Mouse (Mus musculus): Measurements from ENCODE around the gene Sema3d. TPM values are rescaled to one million over a fixed set of nuclear protein-coding genes. Genes with fewer than 3 reads are reported as not detected.
A peak's percentile ranks its signal among the peaks of the same experiment; 100 is the strongest.

Sema3d gene
- 1 to 10 TPM; 4.7 to 5.8 (median 5.3) TPM for total RNA-seq (2022)

DNA sequence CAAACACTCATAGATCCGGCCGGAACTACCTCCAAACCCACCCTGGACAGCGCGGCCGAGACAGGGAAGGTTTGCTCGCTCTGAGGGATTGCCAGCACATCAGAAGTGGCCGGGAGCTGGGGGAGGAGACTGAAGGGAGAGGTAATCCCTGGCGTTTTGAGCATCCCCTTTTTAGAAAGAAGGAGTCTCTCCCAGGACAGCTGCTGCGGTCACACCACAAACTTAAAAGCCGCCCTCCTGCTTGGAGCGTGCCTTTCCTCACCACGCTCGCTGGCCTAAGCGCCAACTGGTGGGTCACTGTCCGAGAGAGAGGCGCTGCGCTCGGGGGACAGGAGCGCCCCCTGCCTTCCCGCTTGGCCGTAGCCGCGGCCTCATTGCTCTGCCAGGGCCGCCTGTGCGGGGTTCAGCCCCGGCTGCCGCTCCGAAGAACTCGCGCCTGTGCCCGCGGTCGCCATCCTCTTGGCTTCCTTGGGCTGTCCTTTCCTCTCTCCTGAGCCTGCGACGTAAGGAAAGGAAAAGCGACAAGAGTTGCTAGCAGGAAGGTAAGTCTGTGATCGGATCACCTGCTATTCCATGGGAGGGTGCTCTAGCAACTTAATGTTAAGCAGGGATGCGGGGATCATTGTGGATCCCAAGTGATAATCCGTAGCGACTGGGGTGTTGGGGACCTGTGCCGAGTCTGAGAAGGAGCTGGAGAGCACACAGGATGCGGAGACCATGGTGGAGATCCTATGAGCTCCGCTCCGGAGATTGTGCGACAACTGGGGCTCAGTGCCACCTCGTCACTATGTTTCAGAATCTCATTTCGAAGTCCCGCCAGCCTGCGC, at the start of gene Sema3d:
Sema3d (plus strand) TSS at position 253 of the 827 bp plus-strand sequence.
- DNase-seq (ENCODE audit: low spot score in 2 of 2) = peak; percentile 42 to 49

DNA sequence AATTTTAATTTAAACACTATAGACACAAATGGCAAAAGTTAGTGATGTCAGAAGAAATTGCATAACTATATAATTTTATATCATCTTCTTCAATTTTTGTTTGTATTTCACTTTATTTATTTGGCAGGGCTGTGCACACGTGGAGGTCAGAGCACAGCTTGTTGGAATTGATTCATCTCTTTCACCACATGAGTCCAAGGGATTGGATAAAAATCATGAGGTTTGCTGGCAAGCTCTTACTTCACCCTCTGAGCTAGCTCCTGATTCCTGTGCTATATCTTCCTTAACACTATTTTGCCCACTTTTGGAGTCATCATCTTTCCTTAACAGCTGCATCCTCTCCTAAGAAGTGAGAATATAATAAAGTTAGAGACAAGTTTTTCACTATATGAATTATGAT, 5.9 kb upstream of the Sema3d start:
- no peak for DNase-seq (ENCODE audit: low spot score in 2 of 2)

DNA sequence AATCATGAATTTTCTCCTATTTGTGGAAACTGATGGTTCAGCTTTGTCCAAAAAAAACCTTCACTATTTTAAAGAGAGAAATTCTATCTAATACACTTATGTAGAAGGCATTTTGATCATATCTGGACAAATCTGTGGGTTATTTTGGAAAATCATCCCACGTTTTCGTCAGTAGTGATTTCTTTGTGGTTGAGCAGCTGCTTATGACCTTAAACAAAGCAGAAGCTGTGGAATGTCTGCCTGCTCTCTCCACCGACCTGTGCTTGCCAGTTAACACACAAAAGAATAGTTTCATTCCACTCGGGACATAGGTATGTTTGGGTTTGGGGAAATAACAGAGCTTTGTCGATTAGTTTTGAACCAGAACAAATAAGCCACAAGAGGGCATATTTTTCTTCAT, 4.3 kb upstream of the Sema3d start:
- DNase-seq (ENCODE audit: low spot score in 2 of 2) = no peak

DNA sequence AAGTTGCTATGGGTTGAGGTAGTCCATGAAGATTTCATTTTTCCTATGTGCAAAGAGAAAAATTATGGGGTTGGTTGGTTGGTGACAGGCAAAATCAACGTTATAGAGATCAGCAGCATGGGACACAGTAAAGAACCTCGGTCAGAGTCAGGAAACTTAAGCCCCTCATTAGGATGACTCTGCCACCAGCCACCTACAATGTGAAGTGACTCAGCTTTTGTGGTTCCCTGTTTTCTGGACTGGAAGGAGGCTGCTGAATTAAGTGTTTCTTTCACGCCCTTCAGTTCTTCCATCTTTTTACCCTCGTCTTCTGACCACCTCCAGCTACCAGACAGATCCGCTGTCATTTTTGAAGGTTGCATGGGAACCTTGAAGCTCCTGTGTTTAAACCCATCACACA, 1.2 kb upstream of the Sema3d start:
- DNase-seq (ENCODE audit: low spot score in 2 of 2) = no peak

DNA sequence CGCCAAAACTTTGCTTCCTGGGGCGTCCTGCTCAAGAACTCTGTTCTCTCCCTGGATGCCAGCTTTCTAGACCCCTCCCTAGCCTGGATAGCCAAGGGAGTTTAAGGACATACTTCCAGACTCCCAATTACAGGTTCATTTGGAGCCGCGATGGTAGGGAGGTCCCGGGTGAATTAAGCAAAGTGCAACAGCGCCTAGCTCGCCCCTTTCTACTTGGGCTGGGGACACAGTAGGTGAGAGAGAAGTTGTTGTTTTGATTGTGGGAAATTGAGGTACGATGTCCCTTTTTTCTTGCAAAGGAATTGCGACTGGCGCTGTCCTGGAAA, 738 bp downstream of the Sema3d start:
- DNase-seq (ENCODE audit: low spot score in 2 of 2) = no peak

DNA sequence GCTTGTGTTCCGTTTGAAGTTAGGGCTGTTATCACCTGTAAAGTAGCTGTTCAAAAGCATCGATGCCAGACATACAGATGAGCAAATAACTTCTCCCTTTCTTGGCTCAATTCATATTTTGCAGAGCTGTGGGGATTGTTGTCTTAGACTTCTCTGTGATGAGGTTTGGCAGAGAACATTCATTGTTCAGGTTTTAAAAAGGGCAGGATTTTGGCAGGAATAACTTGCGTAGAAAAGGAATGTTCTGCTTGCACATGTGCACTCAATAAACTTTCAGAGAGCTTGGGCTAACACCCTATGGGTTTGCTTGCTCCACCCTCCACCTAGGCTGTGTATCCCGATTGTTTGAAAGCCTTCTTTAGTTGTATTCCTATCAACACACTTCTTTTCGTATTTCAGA, 9.5 kb downstream of the Sema3d start:
- DNase-seq (ENCODE audit: low spot score in 2 of 2) = no peak

DNA sequence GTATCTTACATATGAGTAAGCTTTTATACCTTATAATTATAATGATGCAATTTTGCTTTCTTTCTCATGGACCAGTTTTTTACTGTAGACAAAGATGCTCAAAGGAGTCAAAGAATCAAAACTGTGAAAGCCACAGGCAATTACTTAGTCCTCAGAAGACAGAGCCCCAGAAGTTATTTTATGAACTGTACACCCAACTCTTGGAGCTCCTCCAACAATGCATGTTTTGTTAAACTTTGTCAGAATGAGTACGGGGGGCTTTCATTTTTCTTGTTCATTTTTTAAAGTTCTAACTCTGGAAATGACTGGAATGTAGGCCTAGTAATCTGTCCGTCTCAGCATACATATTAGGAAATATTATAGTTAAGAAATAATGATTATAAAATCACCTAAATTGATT, 16.1 kb downstream of the Sema3d start:
- no peak for DNase-seq (ENCODE audit: low spot score in 2 of 2)

DNA sequence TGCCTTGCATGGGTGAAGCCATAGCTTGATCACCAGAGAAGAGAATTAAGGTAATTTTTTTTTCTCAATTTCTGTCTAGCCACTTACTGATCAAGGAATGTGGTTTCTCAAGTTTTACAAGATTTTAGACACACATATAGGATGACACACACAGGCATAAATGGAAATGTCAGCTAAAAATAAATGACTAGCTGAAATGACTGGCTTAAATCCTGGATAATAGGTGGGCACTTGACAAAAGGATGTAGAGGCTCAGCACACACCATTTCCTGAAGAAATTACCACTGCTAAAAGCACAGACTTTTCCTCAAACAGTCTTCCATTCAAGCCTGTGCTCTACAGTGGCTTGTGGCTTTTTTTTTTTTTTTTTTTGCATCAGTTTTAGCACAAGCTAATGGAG, 21.0 kb downstream of the Sema3d start:
- DNase-seq (ENCODE audit: low spot score in 2 of 2) = no peak

DNA sequence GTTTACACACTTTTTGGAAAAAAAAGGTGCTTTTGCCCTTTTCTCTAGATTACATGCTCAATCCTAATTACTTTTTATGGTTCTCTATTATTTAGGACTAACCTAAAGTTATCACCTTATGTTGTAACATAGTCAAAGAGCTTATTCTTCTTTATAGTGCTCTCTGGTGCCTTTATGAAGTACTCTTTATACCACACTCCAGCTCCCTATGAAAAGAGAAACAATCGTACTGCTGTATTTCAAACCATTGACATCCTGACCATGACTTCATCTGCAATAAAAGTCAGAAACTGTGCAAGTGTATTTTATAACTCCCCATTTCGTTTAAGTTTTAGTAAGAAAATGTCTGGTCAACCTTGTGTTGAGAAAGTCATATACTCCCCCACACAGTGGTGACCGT, 29.4 kb downstream of the Sema3d start:
- no peak for DNase-seq (ENCODE audit: low spot score in 2 of 2)

DNA sequence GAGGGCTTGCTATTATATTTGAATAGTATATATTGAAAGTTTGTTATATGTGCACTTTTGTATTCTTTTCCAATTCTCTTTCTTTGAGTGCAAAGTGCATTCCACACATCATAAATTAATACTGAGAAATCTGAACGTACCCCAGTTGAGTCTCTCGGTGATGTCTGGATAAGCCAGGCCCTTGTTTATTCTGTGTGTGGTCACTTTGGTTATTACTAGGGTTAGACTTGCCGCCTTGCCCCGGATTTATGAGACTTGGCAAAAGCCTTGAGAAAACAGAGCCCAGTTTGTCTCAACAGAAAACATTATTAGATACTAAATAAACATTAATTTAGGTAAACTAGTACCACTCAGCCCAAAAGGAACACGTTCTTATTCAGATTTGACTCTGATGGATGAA, 40.1 kb downstream of the Sema3d start:
- DNase-seq (ENCODE audit: low spot score in 2 of 2) = no peak

DNA sequence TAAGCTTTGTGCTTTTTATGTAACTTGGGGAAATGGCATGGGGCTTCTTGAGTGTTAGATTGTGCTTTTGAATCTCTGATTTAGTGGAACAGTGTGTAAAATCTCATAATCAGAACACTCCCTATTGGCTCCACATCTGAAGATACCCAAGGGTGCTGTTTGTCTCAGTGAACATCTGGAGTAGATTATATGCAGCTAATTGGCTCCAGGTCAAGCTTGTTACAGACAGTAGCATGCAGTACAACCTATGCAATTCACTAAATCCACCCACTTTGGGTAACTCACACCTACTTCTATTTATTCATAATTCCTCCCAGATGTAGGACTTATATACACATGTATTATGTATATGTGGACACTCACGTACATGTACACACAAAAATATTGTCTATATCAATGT, 58.6 kb downstream of the Sema3d start:
- no peak for DNase-seq (ENCODE audit: low spot score in 2 of 2)

DNA sequence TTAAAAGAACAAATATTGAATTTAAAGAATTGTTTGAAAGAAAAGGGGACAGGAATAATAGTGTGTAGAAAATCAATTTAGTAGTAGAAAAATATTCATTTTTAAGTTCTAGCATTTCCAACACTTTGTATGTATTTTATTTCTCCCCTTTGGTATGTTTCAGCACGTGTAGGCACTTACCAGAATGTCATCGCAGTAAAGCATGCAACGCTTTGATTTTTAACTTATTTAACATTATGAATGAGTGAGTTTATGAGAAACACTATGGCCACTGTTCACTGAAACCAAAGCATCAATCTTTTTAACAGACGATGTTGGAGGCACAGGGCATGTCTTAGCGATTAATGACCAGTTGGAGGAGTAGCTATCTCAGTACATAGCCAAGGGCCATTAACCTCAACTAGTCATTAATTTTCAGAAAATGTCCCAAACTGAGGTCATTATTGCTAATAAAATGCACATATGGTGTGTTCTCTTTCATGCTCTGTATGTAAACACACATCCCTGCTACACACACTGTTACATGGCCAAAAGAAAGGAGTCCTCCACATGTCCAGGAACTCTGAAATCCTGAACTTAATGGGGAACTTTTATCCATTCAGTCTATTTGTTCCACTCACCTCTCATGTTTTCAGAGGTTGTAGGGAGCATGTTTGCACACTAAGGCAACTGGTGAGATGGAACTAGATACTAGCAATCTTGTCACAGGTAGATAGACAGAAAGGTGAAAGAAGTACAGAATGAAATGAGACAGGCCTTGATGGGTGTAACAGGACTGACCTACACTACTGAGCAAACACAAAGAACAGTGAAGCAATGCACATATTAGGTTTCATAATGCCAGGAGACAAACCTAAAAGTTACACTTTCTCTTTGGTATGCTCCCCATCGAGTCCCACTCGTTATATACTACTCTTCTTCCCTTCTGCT, 59.3 kb downstream of the Sema3d start:
- DNase-seq (ENCODE audit: low spot score in 2 of 2) = no peak

DNA sequence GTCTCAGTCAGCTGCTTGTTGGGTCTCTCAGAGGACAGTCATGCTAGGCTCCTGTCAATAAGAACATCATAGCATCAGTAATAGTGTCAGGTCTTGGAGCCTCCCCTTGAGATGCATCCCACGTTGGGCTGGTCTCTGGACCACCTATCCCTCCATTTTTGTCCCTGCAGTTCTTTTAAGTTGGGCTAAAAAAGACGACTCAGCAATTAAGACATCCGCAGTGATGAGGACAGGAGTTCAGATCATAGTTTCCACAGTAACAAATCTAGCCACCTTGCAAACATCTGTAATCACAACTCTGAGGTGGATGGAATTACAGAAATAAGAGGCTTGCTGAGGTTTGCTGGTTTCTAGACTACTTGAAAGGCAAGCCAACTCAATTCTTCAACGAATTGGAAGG, 67.9 kb downstream of the Sema3d start:
- DNase-seq (ENCODE audit: low spot score in 2 of 2) = no peak

DNA sequence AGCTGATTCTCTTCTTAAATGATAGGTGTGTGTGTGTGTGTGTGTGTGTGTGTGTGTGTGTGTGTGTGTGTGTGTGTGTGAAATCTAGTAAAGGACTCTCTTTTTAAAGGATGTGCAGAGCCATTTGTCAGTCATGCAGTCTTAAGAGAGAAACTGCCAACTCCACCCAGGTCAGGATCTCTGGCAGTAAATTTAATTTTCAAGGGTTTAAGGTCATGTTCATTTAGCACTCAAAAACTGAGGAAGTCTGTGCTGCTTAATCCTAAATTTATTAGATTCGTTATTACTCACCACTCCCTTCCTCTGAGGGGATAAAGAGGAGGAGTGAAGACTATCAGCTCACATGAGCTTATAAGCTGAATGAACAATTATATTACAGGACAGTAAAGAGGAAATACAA, 71.8 kb downstream of the Sema3d start:
- no peak for DNase-seq (ENCODE audit: low spot score in 2 of 2)

DNA sequence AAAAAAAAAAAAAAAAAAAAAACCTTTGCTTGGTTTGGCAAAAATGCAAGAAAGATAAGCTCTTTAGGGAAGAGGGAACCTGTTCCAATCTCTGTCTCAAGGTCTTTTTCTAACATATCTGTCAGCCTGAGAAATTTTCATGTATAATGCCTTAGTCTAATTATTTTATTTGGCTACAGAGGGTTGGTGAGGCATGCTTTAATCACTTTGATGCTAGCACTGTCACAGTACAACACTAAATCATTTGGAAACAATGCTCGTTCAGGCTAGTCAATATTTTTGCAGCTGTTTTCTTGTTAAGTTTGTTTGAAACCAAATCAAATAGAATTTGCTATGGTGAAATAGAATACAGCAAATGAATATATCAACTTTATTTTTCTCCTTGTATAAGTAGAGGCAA, 74.3 kb downstream of the Sema3d start:
- no peak for DNase-seq (ENCODE audit: low spot score in 2 of 2)

DNA sequence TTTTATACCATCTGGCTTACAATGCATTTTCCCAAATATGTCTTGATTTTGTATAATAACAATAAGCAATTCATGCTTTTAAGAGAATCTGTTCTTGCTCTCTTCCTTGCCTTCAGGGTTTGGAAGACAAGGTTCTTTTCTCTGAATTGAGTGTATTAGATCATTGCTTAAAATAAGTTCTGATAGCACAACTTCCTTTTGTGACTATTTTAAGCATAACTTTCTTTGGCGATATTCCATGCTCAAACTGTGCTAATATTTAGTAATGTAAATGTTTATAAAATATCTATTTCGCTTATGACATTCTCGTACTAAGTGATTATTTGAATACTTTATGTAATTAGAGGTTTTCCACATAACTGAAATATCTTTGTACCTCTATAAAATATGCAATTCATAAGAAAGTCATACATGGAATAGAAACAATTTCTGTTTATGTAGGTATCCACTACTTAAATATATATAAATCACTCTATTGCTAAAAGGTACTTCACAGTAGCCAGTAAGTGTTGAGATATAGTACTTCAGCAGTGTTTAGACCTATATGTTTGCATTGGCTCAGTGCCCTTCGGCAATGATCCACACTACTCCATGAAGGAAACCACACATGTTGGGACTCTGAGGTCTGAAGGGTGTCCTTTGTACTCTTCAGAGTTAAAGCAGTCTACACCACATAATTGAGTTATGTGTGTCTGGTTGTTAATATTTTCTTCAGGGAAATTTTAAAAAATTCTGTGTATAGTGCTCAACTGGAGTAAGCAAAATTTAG, 84.6 kb downstream of the Sema3d start:
- no peak for DNase-seq (ENCODE audit: low spot score in 2 of 2)

DNA sequence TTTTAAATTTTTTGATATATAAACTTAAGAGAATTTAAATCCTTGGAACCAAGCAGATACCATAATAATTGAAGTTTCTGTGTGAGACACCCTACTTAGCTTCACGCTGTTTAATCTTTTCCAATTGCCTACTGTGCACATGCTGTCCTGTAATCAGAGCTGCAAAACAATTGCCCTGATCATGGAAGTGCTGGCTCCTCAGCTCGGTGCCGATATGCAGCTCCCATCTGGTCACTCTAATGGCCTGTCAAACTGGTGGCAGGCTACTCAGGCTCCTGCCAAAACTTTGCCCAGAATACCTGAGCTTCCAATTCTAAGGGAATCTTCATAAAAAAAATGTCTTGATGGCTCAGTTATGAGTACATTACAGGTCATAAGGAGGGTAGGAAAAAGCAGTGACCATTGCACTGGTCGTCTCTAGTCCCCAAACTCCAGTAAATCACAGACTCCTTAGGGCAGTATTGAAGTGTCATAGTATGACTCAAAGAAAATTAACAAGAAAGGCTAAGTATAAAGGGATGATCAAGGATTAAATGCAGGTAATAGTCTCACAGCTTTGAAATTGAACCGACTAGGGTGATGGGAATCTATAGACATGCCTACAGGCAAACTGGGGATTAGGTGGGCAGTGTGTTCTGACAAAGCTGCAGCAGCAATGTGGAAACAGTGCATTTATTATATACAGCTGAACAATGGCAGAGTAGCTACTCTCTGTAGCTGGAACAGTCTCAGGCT, 91.9 kb downstream of the Sema3d start:
- DNase-seq (ENCODE audit: low spot score in 2 of 2) = no peak

DNA sequence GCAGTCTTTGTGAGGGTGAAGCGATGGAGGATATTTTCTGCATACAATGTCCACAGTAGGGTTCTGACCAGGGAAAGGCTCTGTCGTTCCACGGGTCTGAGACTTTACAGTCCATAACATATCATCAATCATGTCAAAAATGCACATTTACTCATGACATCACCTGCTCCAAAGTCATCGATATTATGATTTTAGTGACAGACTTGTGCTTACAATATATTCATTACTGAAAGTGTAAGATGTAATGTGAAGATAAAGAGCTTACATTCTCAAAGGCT, 92.4 kb downstream of the Sema3d start:
- no peak for DNase-seq (ENCODE audit: low spot score in 2 of 2)

DNA sequence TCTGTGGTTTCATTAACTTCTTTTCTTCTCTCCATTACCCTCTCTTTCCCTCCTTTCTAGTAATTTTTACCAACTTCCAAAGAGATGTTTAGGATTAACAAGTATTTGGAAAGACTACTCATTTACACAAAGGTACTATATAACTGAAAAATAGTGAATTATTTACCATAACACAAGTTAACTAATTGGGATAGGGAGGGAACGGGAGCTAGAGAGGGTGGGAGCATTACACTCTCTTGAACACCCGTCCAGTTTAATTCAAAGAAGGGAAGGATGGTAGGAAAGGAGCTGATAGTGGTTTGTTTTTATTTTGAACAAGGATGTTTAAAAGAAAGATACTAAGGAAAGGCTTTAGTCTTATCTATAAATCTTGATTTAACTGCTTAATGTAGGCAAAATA, 104.7 kb downstream of the Sema3d start:
- no peak for DNase-seq (ENCODE audit: low spot score in 2 of 2)

DNA sequence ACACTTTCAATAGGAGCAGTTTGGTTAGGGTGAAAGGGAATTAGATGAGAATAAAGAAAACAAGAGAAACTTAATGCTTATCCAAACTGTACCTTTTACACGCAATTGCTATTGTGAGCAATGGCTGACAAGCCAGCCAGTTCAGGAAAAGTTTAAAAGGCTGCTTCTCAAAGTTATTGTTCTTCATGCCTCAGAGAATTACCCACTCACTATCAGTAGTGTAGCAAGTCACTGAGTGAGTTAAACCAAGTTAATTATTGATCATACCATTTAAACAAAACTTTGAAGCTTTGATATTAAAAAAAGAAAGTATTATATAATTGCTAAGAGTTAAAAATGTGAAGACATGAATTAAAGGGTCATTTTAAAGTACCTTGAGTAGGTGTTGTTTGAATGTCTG, 108.5 kb downstream of the Sema3d start:
- no peak for DNase-seq (ENCODE audit: low spot score in 2 of 2)

DNA sequence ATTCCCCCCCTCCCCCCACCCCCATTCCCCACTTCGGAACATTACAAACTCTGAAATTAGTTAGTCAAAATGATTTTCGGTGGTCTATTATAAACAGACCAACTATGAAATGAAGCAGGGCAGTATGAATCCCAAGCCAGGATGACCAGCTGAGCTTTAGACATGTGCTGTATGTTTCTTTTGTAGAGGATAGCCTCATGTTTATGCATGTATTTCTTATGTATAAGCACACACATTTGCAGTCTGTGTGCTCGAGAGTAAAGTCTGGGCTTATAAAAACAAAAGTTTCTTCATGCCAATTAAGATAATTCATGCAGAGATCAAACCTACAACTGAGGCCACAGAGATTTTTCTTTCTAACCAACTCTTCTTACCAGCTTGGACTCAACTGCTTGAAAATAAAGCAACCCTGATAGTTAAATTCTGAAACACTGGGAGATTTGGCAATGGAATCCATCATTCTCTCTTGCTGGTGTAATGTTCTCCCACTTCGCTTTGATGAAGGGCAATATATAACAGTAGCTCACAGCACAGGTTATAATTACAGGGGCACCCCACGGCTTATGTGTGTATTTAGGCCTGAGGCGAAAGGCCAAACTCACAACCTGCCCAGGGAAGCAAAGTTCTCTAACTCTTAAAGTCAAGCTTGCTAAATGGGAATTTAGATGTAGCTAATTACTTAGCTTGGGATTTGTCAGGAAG, 115.2 kb downstream of the Sema3d start:
- DNase-seq (ENCODE audit: low spot score in 2 of 2) = no peak

All from left cerebral cortex, adult 8-10 months (tissue).